Mouse (Mus musculus) heart, postnatal 36 days (tissue): ENCODE data around the gene Tgfbr2. TPM values are rescaled to one million over a fixed set of nuclear protein-coding genes. Genes with fewer than 3 reads are reported as not detected.

Experiments used
- DNase-seq, 2 experiments: peaks; one replicate each; pipeline ENCODE4 v3.0.0; 2021 to 2022
- intact Hi-C: fragments of 180-260 bp; cut with DNase I; formaldehyde crosslinking; loops from one replicate; pipeline ENCODE4 v1.15.1; 2025
- total RNA-seq, 2 experiments: library from RNA; stranded (reverse); gene quantifications; 2 replicates each; pipeline ENCODE4 v1.2.3; 2021

The Tgfbr2 gene
- total RNA-seq, 2 experiments from 2014 or later: 37.0 to 38.3 TPM

GRCm38 (mm10) chr9:116197491-116198170, 22.5 kb upstream of the Tgfbr2 start:
- intact Hi-C loops: no loop called here
- DNase-seq: no peak

- DNase-seq: no peak
- intact Hi-C loops: no loop called here
Measured at GRCm38 (mm10) chr9:116193889-116194450, 18.8 kb upstream of the Tgfbr2 start.

- no peak for DNase-seq
- intact Hi-C loops: no loop called here
Measured at GRCm38 (mm10) chr9:116193535-116193881, 18.3 kb upstream of the Tgfbr2 start.

GRCm38 (mm10) chr9:116192826-116193534, 17.8 kb upstream of the Tgfbr2 start:
- no peak for DNase-seq
- intact Hi-C loops: no loop called here

GRCm38 (mm10) chr9:116192253-116192652, 17.1 kb upstream of the Tgfbr2 start:
- intact Hi-C loops: no loop called here
- DNase-seq: no peak

GRCm38 (mm10) chr9:116189831-116190230, 14.7 kb upstream of the Tgfbr2 start:
- intact Hi-C loops: no loop called here
- no peak for DNase-seq

- DNase-seq: no peak
- intact Hi-C loops: no loop called here
Measured at GRCm38 (mm10) chr9:116188952-116189666, 13.9 kb upstream of the Tgfbr2 start.

- no peak for DNase-seq
- intact Hi-C loops: no loop called here
Measured at GRCm38 (mm10) chr9:116187181-116187731, 12.1 kb upstream of the Tgfbr2 start.

- intact Hi-C loops: no loop called here
- DNase-seq: no peak
Measured at GRCm38 (mm10) chr9:116184903-116185302, 9.7 kb upstream of the Tgfbr2 start.

GRCm38 (mm10) chr9:116183035-116183434, 7.9 kb upstream of the Tgfbr2 start:
- DNase-seq: no peak
- intact Hi-C loops: no loop called here

- no peak for DNase-seq
- intact Hi-C loops: no loop called here
Measured at GRCm38 (mm10) chr9:116181608-116182007, 6.4 kb upstream of the Tgfbr2 start.

GRCm38 (mm10) chr9:116178151-116178550, 3.0 kb upstream of the Tgfbr2 start:
- intact Hi-C loops: loop anchor here (5.0 kb wide), 1 partner anchor 54 kb away; no protein-coding TSS in a partner anchor
- no peak for DNase-seq

- DNase-seq: no peak
- intact Hi-C loops: loop anchor here (5.0 kb wide), 1 partner anchor 55 kb away; no protein-coding TSS in a partner anchor
Measured at GRCm38 (mm10) chr9:116177108-116177507, 1.9 kb upstream of the Tgfbr2 start.

- intact Hi-C loops: loop anchor here (2.0 to 5.0 kb wide), 2 partner anchors 57 to 209 kb away; no protein-coding TSS in a partner anchor
- peak; percentile 36 to 54 for DNase-seq
Measured at GRCm38 (mm10) chr9:116175488-116176115, 442 bp upstream of the Tgfbr2 start.

- peak in 1 of 2 experiments; percentile 36 for DNase-seq
- intact Hi-C loops: loop anchor here (2.0 to 5.0 kb wide), 3 partner anchors 85 to 211 kb away; no protein-coding TSS in a partner anchor
Measured at GRCm38 (mm10) chr9:116173473-116174170, 1.5 kb downstream of the Tgfbr2 start.

- intact Hi-C loops: loop anchor here (2.0 to 5.0 kb wide), 2 partner anchors 84 to 154 kb away; no protein-coding TSS in a partner anchor
- DNase-seq: no peak
Measured at GRCm38 (mm10) chr9:116173059-116173458, 2.1 kb downstream of the Tgfbr2 start.

GRCm38 (mm10) chr9:116169067-116169466, 6.1 kb downstream of the Tgfbr2 start:
- no peak for DNase-seq
- intact Hi-C loops: no loop called here

- DNase-seq: no peak
- intact Hi-C loops: no loop called here
Measured at GRCm38 (mm10) chr9:116167304-116167880, 7.8 kb downstream of the Tgfbr2 start.

GRCm38 (mm10) chr9:116166363-116166762, 8.8 kb downstream of the Tgfbr2 start:
- intact Hi-C loops: no loop called here
- DNase-seq: no peak
